7 mouse cellular contexts compared by ENCODE assay signal in genomic region chr7:16299419-16300035, GRCm38 (mm10). TPM values are rescaled to one million over a fixed set of nuclear protein-coding genes. Genes with fewer than 3 reads are reported as not detected.
A peak's percentile ranks its signal among the peaks of the same experiment; 100 is the strongest.
DNase-seq lines count a peak whose midpoint lies in the region; ATAC-seq and TF ChIP-seq lines count a peak whose summit lies in the region.

No protein-coding gene starts in this region.

- ATAC-seq in embryonic facial prominence, embryonic 12.5 days (ENCODE audit: insufficient number of reproducible peaks, insufficient read depth, low FRiP score, low TSS enrichment) = peak; percentile 79
- ATAC-seq in limb, embryonic 13.5 days (ENCODE audit: low FRiP score, low read depth) = peak; percentile 86
- peak; percentile 94 for ATAC-seq in midbrain, embryonic 15.5 days (replicated peaks)

- peaks cover 24% of the 10 kb centered on the region for H3K4me1 ChIP-seq in embryonic facial prominence, embryonic 12.5 days
- peaks cover 12% of the 10 kb centered on the region for H3K4me1 ChIP-seq in heart, adult 2 months (ENCODE audit: control insufficient read depth, insufficient read depth, low read length)
- no peaks in the 10 kb centered on the region; the same call in 1 of the 2 replicates for H3K4me1 ChIP-seq in kidney, adult 2 months (ENCODE audit: control insufficient read depth, insufficient read depth, low read length)
- H3K4me1 ChIP-seq in limb, embryonic 13.5 days = peaks cover 40% of the 10 kb centered on the region
- peaks cover 40% of the 10 kb centered on the region for H3K4me1 ChIP-seq in midbrain, embryonic 15.5 days

- H3K4me2 ChIP-seq in embryonic facial prominence, embryonic 12.5 days (replicated peaks) = peak overlapping the region; percentile 82
- peak overlapping the region; percentile 82 for H3K4me2 ChIP-seq in limb, embryonic 13.5 days (replicated peaks)
- peak overlapping the region; percentile 81 for H3K4me2 ChIP-seq in midbrain, embryonic 15.5 days

- no peaks in the 10 kb centered on the region for H3K27me3 ChIP-seq in embryonic facial prominence, embryonic 12.5 days
- H3K27me3 ChIP-seq in heart, adult 2 months (ENCODE audit: control insufficient read depth, insufficient read depth, low read length) = no peaks in the 10 kb centered on the region
- H3K27me3 ChIP-seq in kidney, adult 2 months (replicated peaks; ENCODE audit: control insufficient read depth, insufficient read depth, low read length) = no peaks in the 10 kb centered on the region
- H3K27me3 ChIP-seq in limb, embryonic 13.5 days = no peaks in the 10 kb centered on the region
- H3K27me3 ChIP-seq in midbrain, embryonic 15.5 days (replicated peaks) = no peaks in the 10 kb centered on the region

- intact Hi-C loops in heart, adult 2 months (cut with DNase I) = loop anchor here (10.0 kb wide), 2 partner anchors 165 to 315 kb away; partner anchors contain the start of gene Arhgap35

- no peaks in the 10 kb centered on the region for H3K79me2 ChIP-seq in heart, adult 2 months (replicated peaks; ENCODE audit: control insufficient read depth, insufficient read depth, low read length)

- peak overlapping the region; percentile 63 for H3K9ac ChIP-seq in embryonic facial prominence, embryonic 12.5 days
- H3K9ac ChIP-seq in heart, adult 2 months (ENCODE audit: low read depth, low read length) = peak overlapping the region; percentile 51
- peak overlapping the region; percentile 66 for H3K9ac ChIP-seq in limb, embryonic 13.5 days
- H3K9ac ChIP-seq in midbrain, embryonic 15.5 days = peak overlapping the region; percentile 50

- peak overlapping the region; percentile 70; the same call in 1 of the 2 replicates for H3K27ac ChIP-seq in embryonic facial prominence, embryonic 12.5 days
- H3K27ac ChIP-seq in heart, adult 2 months = no peak overlapping the region
- H3K27ac ChIP-seq in kidney, adult 2 months (ENCODE audit: insufficient read depth, low read depth, low read length) = no peak overlapping the region
- peak overlapping the region; percentile 53 for H3K27ac ChIP-seq in limb, embryonic 13.5 days
- peak overlapping the region; percentile 83 for H3K27ac ChIP-seq in midbrain, embryonic 15.5 days

- no peak for TF ChIP-seq EP300 in heart, adult 2 months (IDR thresholded peaks at IDR 0.05; ENCODE audit: insufficient read depth, low read depth, low read length)

- peak overlapping the region; percentile 47 for H3K4me3 ChIP-seq in embryonic facial prominence, embryonic 12.5 days
- peak overlapping the region; percentile 45 for H3K4me3 ChIP-seq in heart, adult 2 months
- peak overlapping the region; percentile 21; the same call in 1 of the 2 replicates for H3K4me3 ChIP-seq in kidney, adult 2 months (ENCODE audit: insufficient read depth, low read depth, low read length)
- H3K4me3 ChIP-seq in limb, embryonic 13.5 days = peak overlapping the region; percentile 51
- peak overlapping the region; percentile 49 for H3K4me3 ChIP-seq in midbrain, embryonic 15.5 days

- no peaks in the 10 kb centered on the region for H3K36me3 ChIP-seq in embryonic facial prominence, embryonic 12.5 days
- H3K36me3 ChIP-seq in heart, adult 2 months (ENCODE audit: control insufficient read depth, insufficient read depth, low read length) = no peaks in the 10 kb centered on the region
- no peaks in the 10 kb centered on the region for H3K36me3 ChIP-seq in kidney, adult 2 months (ENCODE audit: control insufficient read depth, insufficient read depth, low read length)
- H3K36me3 ChIP-seq in limb, embryonic 13.5 days = no peaks in the 10 kb centered on the region
- no peaks in the 10 kb centered on the region for H3K36me3 ChIP-seq in midbrain, embryonic 15.5 days (replicated peaks)

- WGBS in embryonic facial prominence, embryonic 12.5 days = under 1% methylated on average over 52 of the region's 52 CpGs
- WGBS in heart, adult 2 months = under 1% methylated on average over 52 of the region's 52 CpGs
- under 1% methylated on average over 52 of the region's 52 CpGs for WGBS in kidney, adult 2 months
- WGBS in limb, embryonic 13.5 days = 1% methylated on average over 52 of the region's 52 CpGs
- WGBS in midbrain, embryonic 15.5 days = under 1% methylated on average over 52 of the region's 52 CpGs

- peak; percentile 97 for DNase-seq in adrenal gland, postnatal 25 days
- DNase-seq in heart, adult 2 months = peak; percentile 87 to 90
- DNase-seq in kidney, adult 2 months = peak; percentile 91
- DNase-seq in spleen, adult 18-20 months = peak; percentile 77 to 81

- no peaks in the 10 kb centered on the region for H3K9me3 ChIP-seq in embryonic facial prominence, embryonic 12.5 days
- H3K9me3 ChIP-seq in limb, embryonic 13.5 days = no peaks in the 10 kb centered on the region
- H3K9me3 ChIP-seq in midbrain, embryonic 15.5 days = no peaks in the 10 kb centered on the region

- TF ChIP-seq POLR2A in heart, adult 2 months (IDR thresholded peaks at IDR 0.05; ENCODE audit: insufficient read depth, low read depth, low read length) = no peak
- no peak for TF ChIP-seq POLR2A in kidney, adult 2 months (IDR thresholded peaks at IDR 0.05; ENCODE audit: low read depth, low read length)

- TF ChIP-seq CTCF in heart, adult 2 months (IDR thresholded peaks at IDR 0.05) = 0 out of 2 replicates have a peak, but pooled peaks have one; percentile 1
- no peak for TF ChIP-seq CTCF in kidney, adult 2 months (conservative IDR thresholded peaks at IDR 0.05; ENCODE audit: insufficient read depth, insufficient read length, low read depth, low read length)

RNA-seq across cellular contexts. Expression of gene Bbc3, which starts 8.7 kb away (rescaled TPM):
- total RNA-seq in adrenal gland, postnatal 25 days (2021) = 6.8 and 11.5 TPM in 2 replicates
- polyA plus RNA-seq in embryonic facial prominence, embryonic 12.5 days (2016; fragmentation: Nextera tagmentation; extraction: Ambion mirVana) = 7.4 and 8.5 TPM in 2 replicates
- 1 to 10 TPM; 2.1 to 3.2 TPM for total RNA-seq in heart, adult 2 months (2021)
- polyA plus RNA-seq in heart, adult 2 months (2012; rRNA removed) = 2.4 and 3.3 TPM in 2 replicates
- 5.1 and 5.2 TPM in 2 replicates for polyA plus RNA-seq in kidney, adult 2 months (2012; rRNA removed)
- 5.0 and 5.1 TPM in 2 replicates for polyA plus RNA-seq in limb, embryonic 13.5 days (2015; fragmentation: Nextera tagmentation; extraction: Ambion mirVana)
- polyA plus RNA-seq in midbrain, embryonic 15.5 days (2015; fragmentation: Nextera tagmentation; extraction: Ambion mirVana) = 32.0 and 35.0 TPM in 2 replicates

RNA-seq across cellular contexts. Expression of gene Ccdc9, which starts 12.9 kb away (rescaled TPM):
- 83.5 and 93.6 TPM in 2 replicates for total RNA-seq in adrenal gland, postnatal 25 days (2021)
- polyA plus RNA-seq in embryonic facial prominence, embryonic 12.5 days (2016; fragmentation: Nextera tagmentation; extraction: Ambion mirVana) = 45.7 and 49.2 TPM in 2 replicates
- 10 to 100 TPM; 33.1 to 46.7 TPM for total RNA-seq in heart, adult 2 months (2021)
- polyA plus RNA-seq in heart, adult 2 months (2012; rRNA removed) = 21.8 and 22.1 TPM in 2 replicates
- 23.3 and 24.3 TPM in 2 replicates for polyA plus RNA-seq in kidney, adult 2 months (2012; rRNA removed)
- polyA plus RNA-seq in limb, embryonic 13.5 days (2015; fragmentation: Nextera tagmentation; extraction: Ambion mirVana) = 26.1 and 29.2 TPM in 2 replicates
- polyA plus RNA-seq in midbrain, embryonic 15.5 days (2015; fragmentation: Nextera tagmentation; extraction: Ambion mirVana) = 21.6 and 30.1 TPM in 2 replicates

RNA-seq across cellular contexts. Expression of gene Inafm1, which starts 26.1 kb away (rescaled TPM):
- 15.6 and 26.0 TPM in 2 replicates for total RNA-seq in adrenal gland, postnatal 25 days (2021)
- 22.8 and 24.8 TPM in 2 replicates for polyA plus RNA-seq in embryonic facial prominence, embryonic 12.5 days (2016; fragmentation: Nextera tagmentation; extraction: Ambion mirVana)
- 10 to 100 TPM; 15.4 to 17.4 TPM for total RNA-seq in heart, adult 2 months (2021)
- polyA plus RNA-seq in heart, adult 2 months (2012; rRNA removed) = 12.8 and 16.3 TPM in 2 replicates
- 23.1 and 30.7 TPM in 2 replicates for polyA plus RNA-seq in kidney, adult 2 months (2012; rRNA removed)
- polyA plus RNA-seq in limb, embryonic 13.5 days (2015; fragmentation: Nextera tagmentation; extraction: Ambion mirVana) = 19.0 and 19.9 TPM in 2 replicates
- polyA plus RNA-seq in midbrain, embryonic 15.5 days (2015; fragmentation: Nextera tagmentation; extraction: Ambion mirVana) = 47.9 and 51.8 TPM in 2 replicates

RNA-seq across cellular contexts. Expression of gene C5ar1, which starts 40.2 kb away (rescaled TPM):
- 2.0 and 3.2 TPM in 2 replicates for total RNA-seq in adrenal gland, postnatal 25 days (2021)
- 0.87 and 1.1 TPM in 2 replicates for polyA plus RNA-seq in embryonic facial prominence, embryonic 12.5 days (2016; fragmentation: Nextera tagmentation; extraction: Ambion mirVana)
- total RNA-seq in heart, adult 2 months (2021) = 1 to 10 TPM; 7.9 to 8.1 TPM
- 10.0 TPM in 2 replicates for polyA plus RNA-seq in heart, adult 2 months (2012; rRNA removed)
- 3.4 and 4.2 TPM in 2 replicates for polyA plus RNA-seq in kidney, adult 2 months (2012; rRNA removed)
- polyA plus RNA-seq in limb, embryonic 13.5 days (2015; fragmentation: Nextera tagmentation; extraction: Ambion mirVana) = 1.9 and 2.4 TPM in 2 replicates
- polyA plus RNA-seq in midbrain, embryonic 15.5 days (2015; fragmentation: Nextera tagmentation; extraction: Ambion mirVana) = 1.5 and 2.9 TPM in 2 replicates

RNA-seq across cellular contexts. Expression of gene C5ar2, which starts 55.6 kb away (rescaled TPM):
- total RNA-seq in adrenal gland, postnatal 25 days (2021) = 0.24 TPM in 1 of 2 replicates, not detected in the other
- 0.09 TPM in 1 of 2 replicates, not detected in the other for polyA plus RNA-seq in embryonic facial prominence, embryonic 12.5 days (2016; fragmentation: Nextera tagmentation; extraction: Ambion mirVana)
- 1 to 10 TPM; 1.4 to 1.6 TPM for total RNA-seq in heart, adult 2 months (2021)
- 1.1 and 1.3 TPM in 2 replicates for polyA plus RNA-seq in heart, adult 2 months (2012; rRNA removed)
- 0.34 and 0.39 TPM in 2 replicates for polyA plus RNA-seq in kidney, adult 2 months (2012; rRNA removed)
- 0.09 and 0.10 TPM in 2 replicates for polyA plus RNA-seq in limb, embryonic 13.5 days (2015; fragmentation: Nextera tagmentation; extraction: Ambion mirVana)
- polyA plus RNA-seq in midbrain, embryonic 15.5 days (2015; fragmentation: Nextera tagmentation; extraction: Ambion mirVana) = 0.14 TPM in 1 of 2 replicates, not detected in the other

Comparison
In these comparisons a context has a peak if more than half of its experiments do, and no peak if none do; other contexts are left out.
1. H3K27ac ChIP-seq: peak in embryonic facial prominence, embryonic 12.5 days (single experiment), limb, embryonic 13.5 days (single experiment) and midbrain, embryonic 15.5 days (single experiment); none in heart, adult 2 months (single experiment) and kidney, adult 2 months (single experiment).
2. Peak in every context shown above with its lines, with median percentiles within 50 percentile points of each other: DNase-seq, ATAC-seq, H3K4me2 ChIP-seq, H3K4me3 ChIP-seq and H3K9ac ChIP-seq.